Mouse (Mus musculus) CH12F3 (cell line): ENCODE data around the gene Tbrg4.

Source experiments
- in situ Hi-C: fragments of 300-500 bp; cut with MboI; formaldehyde crosslinking; loops from 2 replicates; pipeline ENCODE4 v1.14.3; 2020; ENCODE audit warnings: low sequenced_read_pairs

Tbrg4 gene

DNA sequence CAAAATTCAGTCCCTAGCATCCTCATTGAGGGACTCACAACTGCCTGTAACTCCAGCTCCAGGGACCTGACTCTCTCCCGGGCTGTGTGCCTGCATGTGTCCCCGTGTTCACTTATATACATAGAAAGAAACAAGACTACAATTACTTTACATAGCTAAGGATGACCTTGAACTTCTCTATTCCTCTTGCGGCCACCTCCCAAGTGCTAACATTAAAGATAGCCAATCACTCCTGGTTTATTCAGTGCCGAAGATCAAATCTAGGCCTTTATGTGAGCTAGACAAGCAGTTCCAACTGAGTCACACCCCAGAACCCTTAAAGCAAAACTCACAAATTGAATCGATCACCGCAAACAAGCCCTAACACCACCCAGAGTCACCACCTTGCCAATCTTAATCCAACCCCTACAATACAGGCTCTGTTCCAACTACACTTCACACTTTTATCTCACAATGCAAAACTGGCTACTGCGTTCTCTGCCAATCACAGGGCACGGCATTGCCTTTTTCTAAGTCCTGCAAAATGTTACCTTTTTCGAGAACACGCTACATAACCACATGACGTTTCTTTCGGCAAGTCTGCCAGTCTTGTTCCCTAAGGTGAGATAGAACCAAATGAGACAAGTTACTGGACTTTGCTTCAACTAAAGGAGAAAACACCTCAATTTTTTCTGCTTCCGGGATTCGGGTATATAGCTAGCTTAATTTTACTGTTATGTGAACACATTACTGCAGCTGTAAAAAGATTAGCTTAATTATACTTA is 1.1 kb downstream of the Tbrg4 start:
- in situ Hi-C loops = no loop called here

- in situ Hi-C loops = no loop called here
Measured at GRCm38 (mm10) chr11:6623704-6624103, 2.2 kb downstream of the Tbrg4 start.

DNA sequence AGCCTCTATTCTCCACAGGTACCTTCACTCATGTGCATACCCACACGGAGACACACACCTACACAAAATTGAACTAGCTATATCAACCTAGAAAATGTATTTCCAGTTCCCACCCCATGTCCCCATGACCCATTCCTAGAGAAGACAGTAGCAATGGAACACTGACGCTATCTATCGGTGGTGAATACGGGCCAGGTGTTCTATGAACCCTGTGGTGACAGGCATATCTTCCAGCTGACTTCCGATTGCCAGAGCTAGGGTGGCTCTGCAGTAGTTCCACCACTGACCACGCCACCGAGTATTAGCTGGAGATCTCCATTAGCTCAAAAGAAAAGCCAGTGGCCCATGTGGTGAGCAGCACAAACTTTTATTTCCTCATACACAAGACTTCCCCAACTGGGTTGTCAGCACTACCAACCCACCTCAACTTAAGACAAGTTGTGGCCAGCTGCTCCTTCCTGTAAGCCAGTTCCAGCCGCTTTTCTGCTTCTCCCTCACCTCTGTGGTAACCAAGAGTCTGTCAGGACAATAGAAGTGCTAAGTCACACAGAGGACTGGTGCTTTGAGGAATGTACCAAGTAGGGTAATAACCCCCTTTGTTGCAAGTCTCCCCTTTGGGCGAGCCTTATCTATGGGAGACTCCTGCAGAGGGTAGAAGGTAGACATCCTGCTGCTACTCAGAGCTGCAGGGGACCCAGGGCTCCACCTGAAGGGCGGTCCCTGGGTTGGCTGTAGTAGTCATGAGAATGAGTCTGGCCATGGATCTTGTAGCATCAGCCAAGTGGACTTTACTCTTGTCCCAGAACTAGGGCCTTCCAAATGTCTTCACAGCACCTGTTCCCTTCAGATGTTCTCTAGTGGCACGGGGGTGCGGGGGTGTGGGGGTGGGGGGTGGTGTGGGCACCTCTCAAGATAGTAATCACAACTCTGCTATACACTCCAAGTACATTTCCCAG is 10.3 kb downstream of the Tbrg4 start:
- in situ Hi-C loops = no loop called here

DNA sequence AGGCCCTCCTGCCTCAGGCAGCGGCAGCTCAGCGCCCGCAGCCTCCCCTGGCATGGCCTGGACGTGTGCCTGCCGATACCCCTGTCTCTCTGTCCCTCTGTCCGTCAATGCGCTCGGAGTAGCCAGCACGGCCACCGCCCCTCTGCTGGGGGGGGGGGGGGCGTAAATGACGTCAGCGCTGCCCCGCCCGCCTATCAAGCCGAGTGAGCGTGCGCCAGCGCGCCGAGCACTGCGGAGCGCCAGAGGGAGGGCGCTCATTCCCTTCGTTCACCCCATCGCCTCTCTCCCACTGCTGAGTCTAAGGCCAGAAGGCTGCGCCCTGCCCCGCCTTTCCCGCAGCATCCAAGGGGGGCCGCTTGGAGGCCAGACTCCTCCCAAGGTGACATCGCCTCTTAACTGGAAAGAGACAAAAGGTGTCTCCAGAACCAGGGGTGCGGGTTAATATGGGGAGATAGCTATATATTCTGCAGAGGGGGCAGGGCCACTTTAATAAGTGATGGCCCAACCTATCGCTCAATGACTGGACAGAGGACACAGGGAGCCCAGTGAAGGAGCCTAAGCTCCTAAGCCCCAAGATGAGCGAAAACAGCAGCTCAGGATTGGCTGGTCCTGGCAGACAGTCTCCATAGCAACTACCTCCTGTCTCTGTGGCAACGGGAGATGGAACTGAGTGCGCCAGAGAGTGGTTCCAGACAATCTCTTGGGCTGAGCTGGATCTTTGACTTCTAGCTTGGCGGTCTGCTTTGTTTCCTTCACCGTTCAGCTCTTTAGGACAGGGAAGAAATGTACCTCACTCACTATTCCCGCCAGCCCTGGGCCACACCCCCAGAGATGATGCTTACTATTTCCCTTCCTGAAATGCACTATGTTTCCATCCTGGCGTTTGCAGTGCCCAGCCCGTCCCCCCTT is 20.1 kb downstream of the Tbrg4 start, which contains the start of gene Nacad:
Nacad (minus strand) TSS at position 563 of the 909 bp plus-strand sequence.
- in situ Hi-C loops = no loop called here

- in situ Hi-C loops = no loop called here
Measured at GRCm38 (mm10) chr11:6605021-6605481, 20.8 kb downstream of the Tbrg4 start.

DNA sequence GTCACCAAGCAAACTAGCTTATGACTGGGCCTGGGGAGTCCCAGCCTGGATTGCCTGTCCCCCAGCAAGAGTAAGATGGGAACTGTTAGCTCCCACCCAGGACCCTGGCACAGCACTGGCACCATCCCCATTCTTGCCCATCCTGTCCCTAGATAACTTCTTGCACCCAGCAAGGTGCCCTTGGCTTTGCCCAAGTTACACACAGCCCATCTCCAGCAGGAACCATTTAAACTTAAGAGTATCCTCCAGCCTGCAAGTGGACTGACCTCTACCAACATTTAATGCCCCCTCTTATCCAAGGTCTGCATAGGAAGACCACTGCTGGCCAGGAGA is 21.3 kb downstream of the Tbrg4 start:
- in situ Hi-C loops = no loop called here

DNA sequence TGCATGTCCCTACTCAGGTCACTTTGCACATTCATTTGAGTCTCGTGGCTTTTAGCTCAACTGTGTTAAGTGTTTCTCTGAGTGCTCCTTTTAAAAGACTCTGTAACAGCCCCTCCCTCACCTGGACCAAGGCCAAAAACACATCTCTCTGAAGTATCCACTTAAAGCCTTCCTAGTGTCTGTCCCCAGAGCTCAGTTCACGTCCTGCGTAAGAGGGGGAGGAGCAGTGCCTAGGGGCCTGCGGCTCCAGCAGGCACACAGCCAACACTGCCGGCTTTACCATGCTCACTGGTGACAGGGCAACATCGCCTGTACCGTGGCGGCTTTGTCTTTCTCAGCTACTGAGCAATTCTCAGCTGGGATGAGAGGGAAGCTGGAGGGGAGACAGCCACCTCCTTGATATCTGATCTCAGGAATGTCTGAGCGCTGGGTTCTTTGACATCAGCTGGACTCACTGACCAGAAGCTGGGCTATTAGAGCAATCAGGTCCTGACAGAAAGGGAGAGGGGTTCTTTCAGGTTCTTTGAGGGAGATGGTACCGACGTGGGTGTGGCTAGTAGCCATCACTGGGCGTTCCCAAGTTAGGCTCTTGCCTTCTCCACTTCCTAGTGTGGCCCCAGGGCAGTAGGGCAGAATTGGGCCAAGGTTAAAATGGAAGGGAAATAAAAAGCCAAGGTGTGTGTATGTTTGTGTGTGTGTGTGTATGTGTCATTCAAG is 21.8 kb downstream of the Tbrg4 start:
- in situ Hi-C loops = no loop called here

GRCm38 (mm10) chr11:6603224-6603623 is 22.6 kb downstream of the Tbrg4 start:
- in situ Hi-C loops = no loop called here

- in situ Hi-C loops = no loop called here
Measured at GRCm38 (mm10) chr11:6602662-6603061, 23.2 kb downstream of the Tbrg4 start.

DNA sequence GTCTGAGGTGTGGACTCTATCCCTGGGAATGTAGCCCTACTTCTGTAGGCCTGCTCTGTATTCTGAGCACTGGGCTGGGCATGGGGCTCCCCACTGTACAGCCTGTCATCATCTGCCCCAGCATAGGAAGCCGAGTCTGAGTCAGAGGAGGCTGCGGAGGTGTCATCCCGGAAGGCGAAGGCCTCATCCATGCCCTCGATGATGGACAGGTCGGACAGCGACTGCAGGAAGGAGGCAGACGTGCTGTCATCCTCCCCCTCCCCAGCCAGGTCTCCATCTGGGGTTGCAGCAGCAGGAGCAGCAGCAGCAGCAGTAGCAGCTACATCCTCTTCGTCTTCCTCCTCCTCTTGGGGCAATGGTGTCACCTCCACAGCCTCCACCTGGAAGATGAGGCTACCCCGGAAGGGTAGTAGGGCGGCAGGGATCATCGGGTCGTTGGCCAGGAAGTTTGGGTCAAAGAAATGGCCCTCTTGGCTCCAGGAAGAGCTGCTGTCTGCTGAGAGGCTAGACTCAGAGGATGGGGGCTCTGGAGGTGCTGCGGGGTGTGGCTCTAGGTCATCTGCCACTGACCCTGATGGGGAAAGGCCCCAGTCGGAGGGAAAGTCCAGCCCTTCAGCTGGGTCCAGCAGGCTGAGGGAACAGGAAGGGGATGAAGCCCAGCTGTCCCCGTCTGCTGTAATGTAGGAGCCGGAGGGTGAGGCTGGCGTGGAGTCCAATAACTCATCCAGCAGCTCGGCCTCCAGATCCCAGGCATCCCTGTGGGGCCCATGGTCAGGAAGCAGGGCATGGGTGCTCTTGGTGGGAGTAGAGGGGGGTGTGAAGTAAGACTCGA is 24.0 kb downstream of the Tbrg4 start:
- in situ Hi-C loops = no loop called here

DNA sequence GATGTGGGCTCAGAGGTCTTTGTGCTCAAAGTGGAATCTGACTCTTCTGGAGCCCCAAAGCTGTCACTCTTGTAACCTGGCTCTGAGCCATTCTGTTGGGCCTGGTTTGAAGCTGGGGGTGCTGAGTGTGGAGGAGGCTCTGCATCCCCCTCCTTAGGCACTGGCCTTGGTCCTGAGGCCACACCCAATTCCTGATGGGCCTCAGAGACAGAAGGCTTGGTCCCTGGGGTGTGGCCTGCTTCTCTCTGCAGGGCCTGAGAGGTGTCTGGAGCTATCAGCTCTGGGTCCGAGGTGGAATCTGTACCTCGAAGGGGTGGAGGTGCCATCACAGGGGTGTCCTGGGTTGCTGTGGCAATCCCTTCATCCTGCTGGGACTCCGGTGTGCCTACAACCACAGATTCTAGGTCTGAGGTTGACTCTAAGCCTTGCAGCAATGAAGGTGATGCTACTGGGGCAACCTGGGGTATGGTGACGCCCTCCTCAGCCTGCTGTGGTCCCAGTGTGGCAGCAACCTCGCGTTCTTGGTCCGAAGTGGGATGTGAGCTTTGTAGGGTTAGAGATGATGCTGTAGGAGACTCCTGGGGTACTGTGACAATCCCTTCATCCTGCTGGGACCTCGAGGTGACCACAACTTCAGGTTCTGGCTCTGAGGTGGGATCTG is 25.5 kb downstream of the Tbrg4 start:
- in situ Hi-C loops = no loop called here

- in situ Hi-C loops = no loop called here
Measured at GRCm38 (mm10) chr11:6599831-6600230, 26.0 kb downstream of the Tbrg4 start.

- in situ Hi-C loops = no loop called here
Measured at GRCm38 (mm10) chr11:6599011-6599681, 26.7 kb downstream of the Tbrg4 start.

DNA sequence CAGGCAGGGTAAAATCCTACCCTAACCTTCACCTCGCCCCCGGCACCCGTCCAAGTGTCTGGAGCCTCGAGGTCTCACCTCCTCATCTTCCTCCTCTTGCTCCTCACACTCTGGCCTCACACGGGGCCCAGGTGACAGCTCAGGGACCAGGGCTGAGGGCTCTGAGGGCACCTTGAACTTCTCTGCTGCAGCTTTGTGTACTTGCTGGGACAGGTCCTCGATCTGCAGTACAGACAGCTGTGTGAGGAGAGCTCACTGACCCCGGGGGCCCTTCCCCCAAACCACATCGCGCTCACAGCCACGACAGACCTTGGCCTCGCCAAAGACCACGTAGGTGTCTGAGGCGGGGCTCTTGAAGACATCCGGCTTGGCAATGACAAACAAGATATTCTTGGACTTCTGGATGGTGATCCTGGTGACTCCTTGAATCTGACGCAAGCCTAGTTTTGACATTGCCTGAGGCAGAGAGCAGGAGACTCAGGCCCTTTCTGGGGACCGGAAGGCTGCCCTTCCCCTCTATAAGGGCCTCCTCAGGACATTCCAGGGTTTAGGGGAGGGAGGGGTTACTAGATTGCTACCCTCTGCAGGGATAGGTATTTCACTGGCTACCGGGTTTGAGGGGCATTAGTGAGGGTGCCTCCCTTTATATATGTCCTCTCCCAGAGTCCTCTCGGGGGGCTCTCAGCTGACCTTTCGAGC is 27.5 kb downstream of the Tbrg4 start:
- in situ Hi-C loops = no loop called here

GRCm38 (mm10) chr11:6597523-6597922 is 28.3 kb downstream of the Tbrg4 start:
- in situ Hi-C loops = no loop called here

- in situ Hi-C loops = no loop called here
Measured at GRCm38 (mm10) chr11:6596616-6597015, 29.3 kb downstream of the Tbrg4 start.

GRCm38 (mm10) chr11:6596205-6596604 is 29.7 kb downstream of the Tbrg4 start:
- in situ Hi-C loops = no loop called here

DNA sequence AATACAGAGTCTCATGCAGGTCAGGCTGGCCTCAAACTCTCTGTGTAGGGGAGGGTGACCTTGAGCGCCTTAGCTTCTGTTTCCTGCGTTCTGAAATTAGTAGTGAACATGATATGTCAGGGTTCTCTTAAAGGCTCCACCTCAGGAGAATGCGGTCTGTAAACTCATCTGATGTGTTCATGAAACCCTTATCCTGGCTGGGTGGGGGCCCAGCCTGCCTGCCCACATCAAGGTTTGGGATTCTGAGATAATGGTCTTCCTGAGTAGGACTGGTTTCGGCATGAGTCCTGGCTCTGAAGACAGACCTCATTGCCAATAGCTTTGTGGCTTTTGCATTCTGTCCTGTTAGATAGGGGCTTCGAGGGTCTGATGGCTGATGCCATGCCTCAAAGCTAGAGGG is 30.5 kb downstream of the Tbrg4 start:
- in situ Hi-C loops = no loop called here
